In genomic region chr3:87952440-87952839, GRCm38 (mm10) we compare ENCODE assay signal across 8 mouse cellular contexts. TPM values are rescaled to one million over a fixed set of nuclear protein-coding genes. Genes with fewer than 3 reads are reported as not detected.
DNase-seq lines count a peak whose midpoint lies in the region; ATAC-seq and TF ChIP-seq lines count a peak whose summit lies in the region.

No protein-coding gene starts in this region.

- peaks cover 52% of the 10 kb centered on the region for H3K27me3 ChIP-seq in heart, embryonic 10.5 days (ENCODE audit: insufficient read depth, poor library complexity, severe bottlenecking)
- no peaks in the 10 kb centered on the region; the same call in 1 of the 2 replicates for H3K27me3 ChIP-seq in hindbrain, postnatal 0 days (ENCODE audit: insufficient read depth, low read length)
- no peaks in the 10 kb centered on the region for H3K27me3 ChIP-seq in midbrain, embryonic 11.5 days (ENCODE audit: control insufficient read depth, insufficient read depth, low read length)

- peak; percentile 89 for DNase-seq in heart, embryonic 10.5 days (ENCODE audit: low spot score)
- DNase-seq in heart, adult 9 months (ENCODE audit: low spot score in 2 of 2): no peak
- peak; percentile 59 for DNase-seq in embryo, embryonic 9.5 days (ENCODE audit: extremely low spot score)
- peak; percentile 55 for DNase-seq in hindbrain, postnatal 0 days (ENCODE audit: low spot score)
- DNase-seq in midbrain, embryonic 11.5 days (ENCODE audit: low spot score, missing footprints): peak; percentile 88
- no peak for DNase-seq in spleen, postnatal 14 days (ENCODE audit: low spot score in 2 of 2)
- no peak for DNase-seq in frontal cortex, postnatal 36 days (ENCODE audit: low spot score in 2 of 2)
- no peak for DNase-seq in gastrocnemius, adult 18-20 months (ENCODE audit: low spot score)

- WGBS in heart, embryonic 10.5 days: 0% methylated on average over 5 of the region's 5 CpGs
- WGBS in hindbrain, postnatal 0 days: 11% methylated on average over 5 of the region's 5 CpGs
- 4% methylated on average over 5 of the region's 5 CpGs for WGBS in midbrain, embryonic 11.5 days

- H3K9ac ChIP-seq in hindbrain, postnatal 0 days (replicated peaks; ENCODE audit: low read length): 0 out of 2 replicates have a peak overlapping the region, but pooled peaks have one; percentile 5
- H3K9ac ChIP-seq in midbrain, embryonic 11.5 days (ENCODE audit: low read length): peak overlapping the region; percentile 49

- H3K4me1 ChIP-seq in heart, embryonic 10.5 days: peaks cover 53% of the 10 kb centered on the region
- H3K4me1 ChIP-seq in hindbrain, postnatal 0 days (ENCODE audit: insufficient read depth, low read length): peaks cover 16% of the 10 kb centered on the region
- peaks cover 51% of the 10 kb centered on the region for H3K4me1 ChIP-seq in midbrain, embryonic 11.5 days (ENCODE audit: control insufficient read depth, insufficient read depth, low read length)

- H3K4me2 ChIP-seq in hindbrain, postnatal 0 days (ENCODE audit: low read depth, low read length): peak overlapping the region; percentile 45
- H3K4me2 ChIP-seq in midbrain, embryonic 11.5 days: peak overlapping the region; percentile 83

- H3K4me3 ChIP-seq in heart, embryonic 10.5 days: peak overlapping the region; percentile 60
- 0 out of 2 replicates have a peak overlapping the region, but pooled peaks have one; percentile 6 for H3K4me3 ChIP-seq in hindbrain, postnatal 0 days (ENCODE audit: low read length)
- peak overlapping the region; percentile 56 for H3K4me3 ChIP-seq in midbrain, embryonic 11.5 days (ENCODE audit: low read depth, low read length)

- H3K36me3 ChIP-seq in heart, embryonic 10.5 days: 0 out of 2 replicates have a peak, but pooled peaks cover 5% of the 10 kb centered on the region
- no peaks in the 10 kb centered on the region for H3K36me3 ChIP-seq in hindbrain, postnatal 0 days (ENCODE audit: insufficient read depth, low read length)
- no peaks in the 10 kb centered on the region for H3K36me3 ChIP-seq in midbrain, embryonic 11.5 days (ENCODE audit: control insufficient read depth, insufficient read depth, low read length)

- no peak for TF ChIP-seq CTCF in hindbrain, postnatal 0 days (IDR thresholded peaks at IDR 0.05; ENCODE audit: low read depth)

- H3K9me3 ChIP-seq in heart, embryonic 10.5 days: no peaks in the 10 kb centered on the region
- no peaks in the 10 kb centered on the region for H3K9me3 ChIP-seq in hindbrain, postnatal 0 days (ENCODE audit: low read length)
- H3K9me3 ChIP-seq in midbrain, embryonic 11.5 days (ENCODE audit: control insufficient read depth, low read length): no peaks in the 10 kb centered on the region

- peak overlapping the region; percentile 84 for H3K27ac ChIP-seq in heart, embryonic 10.5 days
- H3K27ac ChIP-seq in hindbrain, postnatal 0 days: no peak overlapping the region; the same call in 1 of the 2 replicates
- H3K27ac ChIP-seq in midbrain, embryonic 11.5 days (ENCODE audit: low read depth, low read length): peak overlapping the region; percentile 30; the same call in 1 of the 2 replicates

- ATAC-seq in hindbrain, postnatal 0 days: peak; percentile 60
- ATAC-seq in midbrain, embryonic 11.5 days (ENCODE audit: low FRiP score): peak; percentile 41

RNA-seq across cellular contexts. Expression of gene Crabp2, which starts 4.0 kb away (rescaled TPM):
- 35.8 and 126 TPM in 2 replicates for polyA plus RNA-seq in heart, embryonic 10.5 days (2016; fragmentation: Nextera tagmentation; extraction: Ambion mirVana)
- 9.8 and 28.6 TPM in 2 replicates for total RNA-seq in hindbrain, postnatal 0 days (2014; rRNA removed)
- polyA plus RNA-seq in hindbrain, postnatal 0 days (2015; fragmentation: Nextera tagmentation; extraction: Ambion mirVana): 44.5 and 46.3 TPM in 2 replicates
- polyA plus RNA-seq in midbrain, embryonic 11.5 days (2014; fragmentation: Nextera tagmentation; extraction: Ambion mirVana): 539 and 540 TPM in 2 replicates
- total RNA-seq in gastrocnemius, adult 18-20 months (2021): under 1 TPM in 1 of 2 experiments, not detected in 1; 0.57 TPM

RNA-seq across cellular contexts. Expression of gene Nes, which starts 18.4 kb away (rescaled TPM):
- polyA plus RNA-seq in heart, embryonic 10.5 days (2016; fragmentation: Nextera tagmentation; extraction: Ambion mirVana): 25.0 and 28.8 TPM in 2 replicates
- 37.2 and 40.0 TPM in 2 replicates for total RNA-seq in hindbrain, postnatal 0 days (2014; rRNA removed)
- 14.9 and 15.7 TPM in 2 replicates for polyA plus RNA-seq in hindbrain, postnatal 0 days (2015; fragmentation: Nextera tagmentation; extraction: Ambion mirVana)
- polyA plus RNA-seq in midbrain, embryonic 11.5 days (2014; fragmentation: Nextera tagmentation; extraction: Ambion mirVana): 70.3 and 85.4 TPM in 2 replicates
- 10 to 100 TPM; 10.8 to 24.9 TPM for total RNA-seq in gastrocnemius, adult 18-20 months (2021)

RNA-seq across cellular contexts. Expression of gene Rrnad1, which starts 21.9 kb away (rescaled TPM):
- polyA plus RNA-seq in heart, embryonic 10.5 days (2016; fragmentation: Nextera tagmentation; extraction: Ambion mirVana): 16.8 and 21.0 TPM in 2 replicates
- 19.4 and 36.4 TPM in 2 replicates for total RNA-seq in hindbrain, postnatal 0 days (2014; rRNA removed)
- 18.1 and 19.3 TPM in 2 replicates for polyA plus RNA-seq in hindbrain, postnatal 0 days (2015; fragmentation: Nextera tagmentation; extraction: Ambion mirVana)
- 14.6 and 17.0 TPM in 2 replicates for polyA plus RNA-seq in midbrain, embryonic 11.5 days (2014; fragmentation: Nextera tagmentation; extraction: Ambion mirVana)
- 1 to 10 TPM; 3.2 to 3.4 TPM for total RNA-seq in gastrocnemius, adult 18-20 months (2021)

RNA-seq across cellular contexts. Expression of gene Isg20l2, which starts 22.3 kb away (rescaled TPM):
- 39.6 and 55.1 TPM in 2 replicates for polyA plus RNA-seq in heart, embryonic 10.5 days (2016; fragmentation: Nextera tagmentation; extraction: Ambion mirVana)
- 23.8 and 26.2 TPM in 2 replicates for total RNA-seq in hindbrain, postnatal 0 days (2014; rRNA removed)
- polyA plus RNA-seq in hindbrain, postnatal 0 days (2015; fragmentation: Nextera tagmentation; extraction: Ambion mirVana): 19.1 and 20.1 TPM in 2 replicates
- 53.9 and 54.8 TPM in 2 replicates for polyA plus RNA-seq in midbrain, embryonic 11.5 days (2014; fragmentation: Nextera tagmentation; extraction: Ambion mirVana)
- 1 to 10 TPM; 6.3 to 8.1 TPM for total RNA-seq in gastrocnemius, adult 18-20 months (2021)

RNA-seq across cellular contexts. Expression of gene Mrpl24, which starts 33.1 kb away (rescaled TPM):
- polyA plus RNA-seq in heart, embryonic 10.5 days (2016; fragmentation: Nextera tagmentation; extraction: Ambion mirVana): 64.2 and 71.3 TPM in 2 replicates
- 32.1 and 43.2 TPM in 2 replicates for total RNA-seq in hindbrain, postnatal 0 days (2014; rRNA removed)
- polyA plus RNA-seq in hindbrain, postnatal 0 days (2015; fragmentation: Nextera tagmentation; extraction: Ambion mirVana): 44.6 and 50.3 TPM in 2 replicates
- polyA plus RNA-seq in midbrain, embryonic 11.5 days (2014; fragmentation: Nextera tagmentation; extraction: Ambion mirVana): 73.9 and 84.5 TPM in 2 replicates
- 10 to 100 TPM; 42.2 to 49.1 TPM for total RNA-seq in gastrocnemius, adult 18-20 months (2021)

Comparison
In these comparisons a context has a peak if more than half of its experiments do, and no peak if none do; other contexts are left out.
1. DNase-seq: peak in heart, embryonic 10.5 days (single experiment), embryo, embryonic 9.5 days (single experiment), hindbrain, postnatal 0 days (single experiment) and midbrain, embryonic 11.5 days (single experiment); none in heart, adult 9 months (0 of 2), spleen, postnatal 14 days (0 of 2), frontal cortex, postnatal 36 days (0 of 2) and gastrocnemius, adult 18-20 months (single experiment).
2. H3K4me3 ChIP-seq: peak in every context shown above with its lines; median percentile 60 in heart, embryonic 10.5 days; 56 in midbrain, embryonic 11.5 days; 6 in hindbrain, postnatal 0 days.